Mouse (Mus musculus) hindbrain, embryonic 11.5 days (tissue): ENCODE measurements around the gene Tert. TPM values are rescaled to one million over a fixed set of nuclear protein-coding genes. Genes with fewer than 3 reads are reported as not detected.

Experiments used
- ATAC-seq: fragments of 200-750 bp; cut with Nextera tagmentation; 2 replicates; pipeline ENCODE4 v1.8.0; 2017; ENCODE audit warnings: mild to moderate bottlenecking, moderate TSS enrichment, moderate library complexity; ENCODE audit not compliant: low FRiP score
- DNase-seq: peaks from one replicate; pipeline ENCODE4 v3.0.0-alpha.2; 2015; ENCODE audit warnings: low spot score
- H3K27ac ChIP-seq: fragments of 300-500 bp; sonication (generic); 2 replicates; pipeline ENCODE4 v1.5.1; 2014; ENCODE audit warnings: mild to moderate bottlenecking, low read depth, low read length
- H3K27me3 ChIP-seq: fragments of 300-500 bp; sonication (generic); 2 replicates; pipeline ENCODE4 v1.6.1; 2014; ENCODE audit warnings: mild to moderate bottlenecking, low read length, moderate library complexity, mixed read lengths; ENCODE audit not compliant: control insufficient read depth, insufficient read depth
- H3K36me3 ChIP-seq: fragments of 300-500 bp; sonication (generic); 2 replicates; pipeline ENCODE4 v1.6.1; 2014; ENCODE audit warnings: mild to moderate bottlenecking, low read length, moderate library complexity, mixed read lengths; ENCODE audit not compliant: control insufficient read depth, insufficient read depth
- H3K4me1 ChIP-seq: fragments of 300-500 bp; sonication (generic); replicated peaks from 2 replicates; pipeline ENCODE4 v1.6.1; 2014; ENCODE audit warnings: low read length, mixed read lengths; ENCODE audit not compliant: control insufficient read depth, insufficient read depth
- H3K4me2 ChIP-seq: fragments of 300-500 bp; sonication (generic); replicated peaks from 2 replicates; pipeline ENCODE4 v1.6.1; 2014; ENCODE audit warnings: mild to moderate bottlenecking, low read depth, low read length
- H3K4me3 ChIP-seq: fragments of 300-500 bp; sonication (generic); 2 replicates; pipeline ENCODE4 v1.5.1; 2014; ENCODE audit warnings: low read depth, low read length
- H3K9ac ChIP-seq: fragments of 300-500 bp; sonication (generic); 2 replicates; pipeline ENCODE4 v1.6.1; 2014; ENCODE audit warnings: low read depth, low read length
- H3K9me3 ChIP-seq: fragments of 300-500 bp; sonication (generic); 2 replicates; pipeline ENCODE4 v1.6.1; 2016; ENCODE audit warnings: low read length; ENCODE audit not compliant: control insufficient read depth
- WGBS: fragments of 180-500 bp; shearing (Covaris S2); extraction: QIAGEN DNeasy Blood & Tissue Kit; methylation state at CpG from one replicate; pipeline ENCODE4 v1.1.7; 2014; 5-methylcytosine and 5-hydroxymethylcytosine counted together
- polyA plus RNA-seq: library from polyadenylated mRNA; unstranded; fragments of >200 nt; fragmentation: Nextera tagmentation; extraction: Ambion mirVana; gene quantifications from 2 replicates; pipeline ENCODE4 v1.2.1, GENCODE M21; 2014

The Tert gene
- polyA plus RNA-seq = 3.3 and 5.3 TPM in 2 replicates

DNA sequence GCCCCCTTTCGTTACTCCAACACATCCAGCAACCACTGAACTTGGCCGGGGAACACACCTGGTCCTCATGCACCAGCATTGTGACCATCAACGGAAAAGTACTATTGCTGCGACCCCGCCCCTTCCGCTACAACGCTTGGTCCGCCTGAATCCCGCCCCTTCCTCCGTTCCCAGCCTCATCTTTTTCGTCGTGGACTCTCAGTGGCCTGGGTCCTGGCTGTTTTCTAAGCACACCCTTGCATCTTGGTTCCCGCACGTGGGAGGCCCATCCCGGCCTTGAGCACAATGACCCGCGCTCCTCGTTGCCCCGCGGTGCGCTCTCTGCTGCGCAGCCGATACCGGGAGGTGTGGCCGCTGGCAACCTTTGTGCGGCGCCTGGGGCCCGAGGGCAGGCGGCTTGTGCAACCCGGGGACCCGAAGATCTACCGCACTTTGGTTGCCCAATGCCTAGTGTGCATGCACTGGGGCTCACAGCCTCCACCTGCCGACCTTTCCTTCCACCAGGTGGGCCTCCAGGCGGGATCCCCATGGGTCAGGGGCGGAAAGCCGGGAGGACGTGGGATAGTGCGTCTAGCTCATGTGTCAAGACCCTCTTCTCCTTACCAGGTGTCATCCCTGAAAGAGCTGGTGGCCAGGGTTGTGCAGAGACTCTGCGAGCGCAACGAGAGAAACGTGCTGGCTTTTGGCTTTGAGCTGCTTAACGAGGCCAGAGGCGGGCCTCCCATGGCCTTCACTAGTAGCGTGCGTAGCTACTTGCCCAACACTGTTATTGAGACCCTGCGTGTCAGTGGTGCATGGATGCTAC is at the start of gene Tert:
Tert (plus strand) TSS at position 167 of the 805 bp plus-strand sequence.
- peak; percentile 78 for DNase-seq
- peak; percentile 88 for ATAC-seq
- Histone ChIP-seq H3K27me3 (no peaks in the 10 kb centered on the region), H3K4me1 (no peaks in the 10 kb centered on the region), H3K4me3 (peak within 1 kb of the TSS; percentile 38), H3K9me3 (no peaks in the 10 kb centered on the region), H3K4me2 (peak within 1 kb of the TSS; percentile 65), H3K36me3 (no peaks in the 10 kb centered on the region), H3K27ac (no peak within 1 kb of the TSS), H3K9ac (peak within 1 kb of the TSS; percentile 65)
- 9% methylated on average over 45 of the region's 47 CpGs for WGBS

DNA sequence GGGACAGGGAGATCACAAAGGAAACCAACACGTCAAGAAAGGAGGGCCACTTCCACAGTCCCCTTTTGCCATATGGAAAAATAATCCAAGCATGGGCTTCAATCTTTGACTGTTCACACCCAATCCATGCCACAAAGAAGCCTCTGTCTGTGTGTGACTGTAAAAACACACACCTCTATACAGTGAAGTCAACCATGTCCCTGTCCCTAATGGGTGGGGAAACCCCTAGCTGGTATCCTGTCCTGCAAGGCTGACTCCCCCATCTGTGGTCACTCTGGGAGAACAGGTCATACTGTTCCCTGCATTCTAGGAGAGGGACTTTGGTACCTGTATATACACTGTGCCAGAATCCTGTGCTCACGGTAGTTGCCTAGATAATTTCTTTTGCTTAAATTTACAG is 49.4 kb upstream of the Tert start:
- Histone ChIP-seq H3K36me3 (no peaks in the 10 kb centered on the region), H3K9ac (no peak overlapping the region), H3K4me2 (no peak overlapping the region), H3K4me3 (no peak overlapping the region), H3K9me3 (no peaks in the 10 kb centered on the region), H3K4me1 (no peaks in the 10 kb centered on the region), H3K27ac (no peak overlapping the region), H3K27me3 (no peaks in the 10 kb centered on the region)
- DNase-seq (no peak), ATAC-seq (no peak)
- 73% methylated on average over 2 of the region's 2 CpGs for WGBS

DNA sequence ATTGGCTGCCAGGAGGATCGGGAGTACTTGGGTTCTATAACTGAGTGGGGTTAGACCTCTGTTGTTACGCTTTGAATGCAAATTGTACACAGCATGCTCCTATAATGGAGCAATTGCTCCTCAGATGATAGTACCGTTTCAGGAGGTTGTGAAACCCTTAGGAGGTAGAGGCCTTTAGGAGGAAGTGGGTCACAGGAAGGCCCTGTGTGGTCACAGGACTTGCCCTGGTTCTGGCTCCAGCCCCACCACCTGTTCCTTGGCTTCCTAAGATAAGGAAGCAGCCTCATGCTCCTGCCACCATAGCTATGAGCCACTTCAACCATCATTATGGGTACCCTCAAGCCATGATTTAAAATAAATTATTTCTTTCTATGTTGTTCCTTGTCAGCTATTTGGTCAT is 35.2 kb upstream of the Tert start:
- Histone ChIP-seq H3K4me3 (no peak overlapping the region), H3K36me3 (no peaks in the 10 kb centered on the region), H3K27me3 (no peaks in the 10 kb centered on the region), H3K4me1 (no peaks in the 10 kb centered on the region), H3K9me3 (no peaks in the 10 kb centered on the region), H3K27ac (no peak overlapping the region), H3K9ac (no peak overlapping the region), H3K4me2 (no peak overlapping the region)
- no peak for ATAC-seq
- WGBS = 87% methylated on average over 3 of the region's 3 CpGs
- DNase-seq = no peak

DNA sequence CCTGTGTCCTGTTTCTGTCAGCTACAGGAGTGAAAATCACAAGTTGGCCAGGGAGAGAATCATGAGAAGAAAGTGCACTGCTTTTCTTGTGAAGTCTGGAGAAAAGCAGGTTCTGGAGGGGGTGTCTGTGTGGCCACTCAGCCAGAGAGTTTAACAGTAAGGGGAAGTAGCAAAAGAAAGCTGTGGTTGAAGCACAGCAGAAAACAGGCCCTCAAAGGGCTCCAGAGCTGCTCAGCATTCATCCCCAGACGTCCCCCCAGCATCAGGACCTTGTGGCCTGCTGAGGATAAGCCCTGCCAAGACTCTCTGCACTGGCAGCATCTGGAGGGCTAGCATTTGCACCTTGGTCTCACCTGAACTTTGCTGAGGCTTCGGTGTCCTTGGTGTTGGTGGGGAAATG is 34.2 kb upstream of the Tert start:
- H3K4me2 ChIP-seq = no peak overlapping the region
- ATAC-seq (no peak), DNase-seq (no peak)
- 50% methylated on average over 2 of the region's 2 CpGs for WGBS
- H3K9me3 ChIP-seq = no peaks in the 10 kb centered on the region
- H3K9ac ChIP-seq = no peak overlapping the region
- no peaks in the 10 kb centered on the region for H3K27me3 ChIP-seq
- H3K4me3 ChIP-seq = no peak overlapping the region
- H3K36me3 ChIP-seq = no peaks in the 10 kb centered on the region
- no peak overlapping the region for H3K27ac ChIP-seq
- H3K4me1 ChIP-seq = no peaks in the 10 kb centered on the region

DNA sequence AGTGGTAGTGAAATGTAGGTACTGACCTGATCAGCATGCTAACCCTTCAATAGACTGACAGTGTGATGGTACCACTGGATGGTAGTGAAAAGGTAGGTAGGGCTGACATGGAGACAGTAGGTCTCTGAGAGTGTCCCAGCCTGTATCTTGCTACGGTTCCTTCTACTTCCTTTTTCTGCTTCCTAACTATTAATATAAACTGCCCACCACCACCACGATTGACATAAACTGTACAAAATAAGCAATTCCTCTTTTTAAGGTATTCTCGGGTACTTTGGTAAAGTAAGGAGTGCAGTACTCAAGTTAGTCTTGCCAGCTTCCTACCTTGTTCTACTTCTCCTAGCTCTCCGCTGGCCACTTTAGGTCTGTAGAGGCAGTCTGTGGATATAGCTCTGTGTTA is 30.4 kb upstream of the Tert start:
- Histone ChIP-seq H3K27me3 (no peaks in the 10 kb centered on the region), H3K4me1 (no peaks in the 10 kb centered on the region), H3K4me3 (no peak overlapping the region), H3K4me2 (no peak overlapping the region), H3K36me3 (no peaks in the 10 kb centered on the region), H3K9ac (no peak overlapping the region), H3K27ac (no peak overlapping the region), H3K9me3 (no peaks in the 10 kb centered on the region)
- ATAC-seq = no peak
- DNase-seq = no peak
- 73% methylated on average over 4 of the region's 4 CpGs for WGBS

DNA sequence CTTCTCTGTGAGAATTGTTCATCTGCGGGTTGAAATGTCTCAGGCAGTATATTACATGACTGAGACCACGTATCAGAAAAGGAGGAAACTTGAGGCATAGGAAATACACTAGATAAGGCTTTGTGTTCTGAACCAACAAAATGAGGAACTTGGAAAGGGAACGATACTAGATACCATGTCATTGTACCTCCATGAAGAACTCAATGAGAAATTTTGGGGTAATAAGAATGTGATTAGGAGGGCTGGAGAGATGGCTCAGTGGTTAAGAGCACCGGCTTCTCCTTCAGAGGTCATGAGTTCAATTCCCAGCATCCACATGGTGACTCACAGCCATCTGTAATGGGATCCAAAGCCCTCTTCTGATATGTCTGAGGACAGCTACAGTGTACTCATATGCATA is 26.5 kb upstream of the Tert start:
- H3K4me1 ChIP-seq = 0 out of 2 replicates have a peak, but pooled peaks cover 3% of the 10 kb centered on the region
- WGBS = 85% methylated on average over 4 of the region's 4 CpGs
- ATAC-seq = no peak
- H3K4me2 ChIP-seq = no peak overlapping the region
- H3K9ac ChIP-seq = no peak overlapping the region
- no peaks in the 10 kb centered on the region for H3K9me3 ChIP-seq
- DNase-seq = no peak
- no peaks in the 10 kb centered on the region for H3K36me3 ChIP-seq
- H3K27me3 ChIP-seq = no peaks in the 10 kb centered on the region
- no peak overlapping the region for H3K27ac ChIP-seq
- no peak overlapping the region for H3K4me3 ChIP-seq

DNA sequence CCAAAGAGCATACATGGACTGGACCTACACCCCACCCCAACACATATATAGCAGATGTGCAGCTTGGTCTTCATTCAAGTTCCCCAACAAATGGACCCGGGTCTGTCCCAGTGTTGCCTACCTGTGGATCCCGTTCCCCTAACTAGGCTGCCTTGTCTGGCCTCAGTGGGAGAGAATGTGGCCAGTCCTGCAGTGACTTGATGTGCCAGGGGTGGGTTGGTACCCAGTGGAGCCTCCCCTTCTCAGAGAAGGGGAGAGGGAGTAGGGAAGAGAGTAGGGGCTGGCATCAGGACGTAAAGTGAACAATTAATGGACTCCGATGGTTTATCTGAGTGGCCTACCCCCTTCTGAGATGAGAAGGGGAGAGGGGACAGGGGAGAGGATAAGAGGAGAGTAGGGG is 23.7 kb upstream of the Tert start:
- peak overlapping the region; percentile 86 for H3K4me2 ChIP-seq
- H3K4me3 ChIP-seq = peak overlapping the region; percentile 85
- peaks cover 3% of the 10 kb centered on the region; the same call in 1 of the 2 replicates for H3K36me3 ChIP-seq
- ATAC-seq (peak; percentile 21; the same call in 1 of the 2 replicates), DNase-seq (peak; percentile 22)
- no peaks in the 10 kb centered on the region for H3K27me3 ChIP-seq
- H3K27ac ChIP-seq = no peak overlapping the region
- 0 out of 2 replicates have a peak, but pooled peaks cover 3% of the 10 kb centered on the region for H3K4me1 ChIP-seq
- no peaks in the 10 kb centered on the region for H3K9me3 ChIP-seq
- 54% methylated on average over 4 of the region's 4 CpGs for WGBS
- H3K9ac ChIP-seq = peak overlapping the region; percentile 83

DNA sequence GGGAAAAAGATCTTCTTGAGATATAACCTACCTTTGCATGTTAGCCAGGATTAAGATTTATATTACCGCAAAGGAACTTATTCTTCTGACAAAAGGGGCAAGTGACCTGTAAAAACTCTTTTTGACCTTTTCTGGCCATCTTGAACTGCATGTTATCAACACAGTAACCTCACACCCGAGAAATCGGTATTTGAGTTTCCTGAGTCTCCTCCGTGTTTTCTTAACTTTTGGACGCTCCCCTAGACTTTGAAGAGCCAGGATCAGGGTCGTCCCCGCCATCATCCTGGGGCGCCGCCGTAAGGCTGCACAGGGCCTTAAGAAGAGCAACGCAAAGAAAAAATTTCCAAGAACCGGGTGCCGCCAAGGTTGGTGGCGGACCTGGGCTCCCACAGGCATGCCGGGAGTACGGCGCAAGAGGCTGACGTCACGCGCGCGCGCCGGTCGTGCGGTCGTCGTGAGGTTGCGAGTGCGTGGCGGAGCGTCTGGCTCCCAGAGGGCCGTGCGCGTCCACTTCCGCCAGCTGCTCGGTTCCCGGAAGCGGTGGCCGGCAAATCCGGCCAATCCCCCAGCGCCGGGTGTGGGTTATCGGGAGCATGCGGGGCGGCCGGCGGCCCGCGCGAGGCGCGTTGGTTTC is 23.1 kb upstream of the Tert start, which contains the start of gene Clptm1l:
Clptm1l (plus strand) TSS at position 485 of the 634 bp plus-strand sequence.
- ATAC-seq (peak; percentile 96), DNase-seq (peak; percentile 98)
- Histone ChIP-seq H3K9ac (peak within 1 kb of the TSS; percentile 83), H3K9me3 (no peaks in the 10 kb centered on the region), H3K4me3 (peak within 1 kb of the TSS; percentile 85), H3K4me2 (peak within 1 kb of the TSS; percentile 86), H3K27ac (peak within 1 kb of the TSS; percentile 58), H3K4me1 (0 out of 2 replicates have a peak, but pooled peaks cover 3% of the 10 kb centered on the region), H3K36me3 (peaks cover 3% of the 10 kb centered on the region; the same call in 1 of the 2 replicates), H3K27me3 (no peaks in the 10 kb centered on the region)
- under 1% methylated on average over 53 of the region's 53 CpGs for WGBS
